Mouse (Mus musculus) frontal cortex, postnatal 10 days (tissue): ENCODE results near the gene Lcmt1.
A peak's percentile ranks its signal among the peaks of the same experiment; 100 is the strongest.

Source experiments
- DNase-seq, 2 experiments: peaks; one replicate each; pipeline ENCODE4 v3.0.0; 2022; ENCODE audit warnings: low spot score in 2 of 2, mixed read lengths in 1 of 2

The Lcmt1 gene

GRCm38 (mm10) chr7:123360185-123360584, 9.4 kb upstream of the Lcmt1 start:
- no peak for DNase-seq

GRCm38 (mm10) chr7:123361229-123361980, 8.2 kb upstream of the Lcmt1 start:
- no peak for DNase-seq

- DNase-seq = no peak
These were observed 6.8 kb upstream of the Lcmt1 start for GRCm38 (mm10) chr7:123362806-123363205.

- DNase-seq = no peak
These were observed 5.6 kb upstream of the Lcmt1 start for GRCm38 (mm10) chr7:123363971-123364370.

GRCm38 (mm10) chr7:123365876-123366741, 3.5 kb upstream of the Lcmt1 start:
- DNase-seq = no peak

- DNase-seq = no peak
These were observed 2.8 kb upstream of the Lcmt1 start for GRCm38 (mm10) chr7:123366806-123367205.

- no peak for DNase-seq
These were observed 2.1 kb upstream of the Lcmt1 start for GRCm38 (mm10) chr7:123367218-123368150.

GRCm38 (mm10) chr7:123368187-123368586, 1.4 kb upstream of the Lcmt1 start:
- no peak for DNase-seq

- no peak for DNase-seq
These were observed 522 bp upstream of the Lcmt1 start for GRCm38 (mm10) chr7:123368778-123369746.

GRCm38 (mm10) chr7:123370700-123371099, 1.1 kb downstream of the Lcmt1 start:
- no peak for DNase-seq

- no peak for DNase-seq
These were observed 1.9 kb downstream of the Lcmt1 start for GRCm38 (mm10) chr7:123371501-123371900.

GRCm38 (mm10) chr7:123377443-123378400, 8.1 kb downstream of the Lcmt1 start:
- peak; percentile 93 to 96 for DNase-seq

GRCm38 (mm10) chr7:123385693-123386407, 16.3 kb downstream of the Lcmt1 start:
- no peak for DNase-seq

- DNase-seq = no peak
These were observed 20.2 kb downstream of the Lcmt1 start for GRCm38 (mm10) chr7:123389686-123390280.

GRCm38 (mm10) chr7:123394271-123394670, 24.7 kb downstream of the Lcmt1 start:
- DNase-seq = no peak

- no peak for DNase-seq
These were observed 27.3 kb downstream of the Lcmt1 start for GRCm38 (mm10) chr7:123396900-123397299.

- DNase-seq = no peak
These were observed 27.8 kb downstream of the Lcmt1 start for GRCm38 (mm10) chr7:123397369-123397768.

- no peak for DNase-seq
These were observed 28.3 kb downstream of the Lcmt1 start for GRCm38 (mm10) chr7:123397931-123398330.
